Mouse (Mus musculus) adrenal gland, postnatal 14 days (tissue): ENCODE measurements around the gene Zbtb4. TPM values are rescaled to one million over a fixed set of nuclear protein-coding genes. Genes with fewer than 3 reads are reported as not detected.

Source experiments
- total RNA-seq: library from RNA; stranded (reverse); gene quantifications from 2 replicates; pipeline ENCODE4 v1.2.3, GENCODE M21; 2021

Gene Zbtb4
- total RNA-seq, 1 experiment from 2014 or later: 39.9 TPM

Other genes with a start within 250 kb of the Zbtb4 start
- 0.22 and 0.49 TPM in 2 replicates for gene Dnah2, start 216.8 kb upstream of the Zbtb4 start, total RNA-seq
- gene Efnb3, start 205.7 kb upstream of the Zbtb4 start, total RNA-seq: 1.5 and 2.0 TPM in 2 replicates
- 9.2 and 10.1 TPM in 2 replicates for gene Wrap53, start 185.7 kb upstream of the Zbtb4 start, total RNA-seq
- 66.4 and 78.4 TPM in 2 replicates for gene Trp53, start 185.6 kb upstream of the Zbtb4 start, total RNA-seq
- gene Atp1b2, start 160.0 kb upstream of the Zbtb4 start, total RNA-seq: 37.4 and 39.7 TPM in 2 replicates
- not detected in 2 replicates for gene Shbg, start 148.0 kb upstream of the Zbtb4 start, total RNA-seq
- 7.9 and 8.2 TPM in 2 replicates for gene Sat2, start 143.9 kb upstream of the Zbtb4 start, total RNA-seq
- gene Fxr2, start 132.9 kb upstream of the Zbtb4 start, total RNA-seq: 75.5 and 84.3 TPM in 2 replicates
- gene Sox15, start 110.6 kb upstream of the Zbtb4 start, total RNA-seq: 0.45 TPM in 1 of 2 replicates, not detected in the other
- 96.2 and 101 TPM in 2 replicates for gene Mpdu1, start 103.3 kb upstream of the Zbtb4 start, total RNA-seq
- 8.6 and 12.2 TPM in 2 replicates for gene Cd68, start 99.8 kb upstream of the Zbtb4 start, total RNA-seq
- gene Eif4a1, start 93.5 kb upstream of the Zbtb4 start, total RNA-seq: 642 and 752 TPM in 2 replicates
- 71.6 and 72.4 TPM in 2 replicates for gene Senp3, start 83.8 kb upstream of the Zbtb4 start, total RNA-seq
- gene Tnfsf13, start 80.1 kb upstream of the Zbtb4 start, total RNA-seq: 2.7 and 4.0 TPM in 2 replicates
- gene Tnfsf12, start 70.1 kb upstream of the Zbtb4 start, total RNA-seq: 20.3 and 21.5 TPM in 2 replicates
- gene Tnfsfm13, start 69.8 kb upstream of the Zbtb4 start, total RNA-seq: 3.9 and 4.6 TPM in 2 replicates
- 78.0 and 84.0 TPM in 2 replicates for gene Polr2a, start 7.3 kb upstream of the Zbtb4 start, total RNA-seq
- gene Slc35g3, start 3.9 kb upstream of the Zbtb4 start, total RNA-seq: not detected in 2 replicates
- gene Chrnb1, start 30.0 kb downstream of the Zbtb4 start, total RNA-seq: 2.4 and 3.2 TPM in 2 replicates
- gene Fgf11, start 35.9 kb downstream of the Zbtb4 start, total RNA-seq: 3.5 and 3.8 TPM in 2 replicates
- 0.74 and 1.1 TPM in 2 replicates for gene Tmem102, start 39.7 kb downstream of the Zbtb4 start, total RNA-seq
- not detected in 2 replicates for gene Gm39566, start 49.4 kb downstream of the Zbtb4 start, total RNA-seq
- not detected in 2 replicates for gene Spem2, start 52.6 kb downstream of the Zbtb4 start, total RNA-seq
- 0.38 TPM in 1 of 2 replicates, not detected in the other for gene Spem1, start 56.3 kb downstream of the Zbtb4 start, total RNA-seq
- gene Nlgn2, start 71.9 kb downstream of the Zbtb4 start, total RNA-seq: 17.6 and 20.6 TPM in 2 replicates
- 114 and 128 TPM in 2 replicates for gene Tmem256, start 72.6 kb downstream of the Zbtb4 start, total RNA-seq
- gene Plscr3, start 80.5 kb downstream of the Zbtb4 start, total RNA-seq: 50.5 and 51.3 TPM in 2 replicates
- 0.30 TPM in 1 of 2 replicates, not detected in the other for gene Tnk1, start 92.8 kb downstream of the Zbtb4 start, total RNA-seq
- gene Tmem95, start 112.1 kb downstream of the Zbtb4 start, total RNA-seq: not detected in 2 replicates
- 4.1 and 4.4 TPM in 2 replicates for gene Kctd11, start 115.5 kb downstream of the Zbtb4 start, total RNA-seq
- 2.1 and 14.4 TPM in 2 replicates for gene Acap1, start 129.6 kb downstream of the Zbtb4 start, total RNA-seq
- 1.8 and 2.1 TPM in 2 replicates for gene 2810408A11Rik, start 135.1 kb downstream of the Zbtb4 start, total RNA-seq
- gene Neurl4, start 135.2 kb downstream of the Zbtb4 start, total RNA-seq: 45.9 and 48.8 TPM in 2 replicates
- 52.3 and 57.3 TPM in 2 replicates for gene Gps2, start 148.0 kb downstream of the Zbtb4 start, total RNA-seq
- 616 and 636 TPM in 2 replicates for gene Eif5a, start 156.0 kb downstream of the Zbtb4 start, total RNA-seq
- 27.3 and 39.6 TPM in 2 replicates for gene Ybx2, start 169.9 kb downstream of the Zbtb4 start, total RNA-seq
- 65.2 and 78.7 TPM in 2 replicates for gene Slc2a4, start 182.3 kb downstream of the Zbtb4 start, total RNA-seq
- 1.1 TPM in 1 of 2 replicates, not detected in the other for gene Cldn7, start 198.9 kb downstream of the Zbtb4 start, total RNA-seq
- gene Ctdnep1, start 215.2 kb downstream of the Zbtb4 start, total RNA-seq: 128 and 129 TPM in 2 replicates
- gene Elp5, start 216.6 kb downstream of the Zbtb4 start, total RNA-seq: 65.2 and 73.2 TPM in 2 replicates
- 344 and 351 TPM in 2 replicates for gene Gabarap, start 225.2 kb downstream of the Zbtb4 start, total RNA-seq
- gene Phf23, start 229.9 kb downstream of the Zbtb4 start, total RNA-seq: 47.3 and 53.2 TPM in 2 replicates
- gene Dvl2, start 234.7 kb downstream of the Zbtb4 start, total RNA-seq: 16.0 and 23.1 TPM in 2 replicates
- gene Acadvl, start 249.5 kb downstream of the Zbtb4 start, total RNA-seq: 1,177 and 1,207 TPM in 2 replicates